Mouse (Mus musculus): ENCODE data around the gene Dscam.

Dscam gene

DNA sequence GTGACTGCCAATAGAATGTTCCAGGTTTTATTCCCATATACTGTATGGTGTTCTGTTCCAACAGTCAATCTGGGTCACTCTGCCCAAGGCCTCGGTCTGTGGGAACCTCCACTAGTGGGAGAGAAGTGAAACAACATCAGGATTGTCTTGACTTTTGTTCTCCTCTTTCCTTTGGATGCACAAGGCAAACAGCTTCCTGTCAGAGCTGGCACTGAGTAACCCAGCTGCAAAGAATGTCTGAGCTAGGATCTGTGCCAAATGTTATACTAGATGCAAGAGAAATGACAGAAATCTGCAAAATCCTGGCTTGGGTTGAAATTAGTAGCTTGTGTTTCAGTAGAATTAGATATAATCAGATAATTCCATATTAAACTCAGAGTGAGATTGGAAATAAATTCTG lies 282.5 kb downstream of the Dscam start:
- in situ Hi-C loops (cut with MboI, MseI): loop anchor here in 1 of 2 experiments (25.0 kb wide), 1 partner anchor 1576 kb away; no protein-coding TSS in a partner anchor

DNA sequence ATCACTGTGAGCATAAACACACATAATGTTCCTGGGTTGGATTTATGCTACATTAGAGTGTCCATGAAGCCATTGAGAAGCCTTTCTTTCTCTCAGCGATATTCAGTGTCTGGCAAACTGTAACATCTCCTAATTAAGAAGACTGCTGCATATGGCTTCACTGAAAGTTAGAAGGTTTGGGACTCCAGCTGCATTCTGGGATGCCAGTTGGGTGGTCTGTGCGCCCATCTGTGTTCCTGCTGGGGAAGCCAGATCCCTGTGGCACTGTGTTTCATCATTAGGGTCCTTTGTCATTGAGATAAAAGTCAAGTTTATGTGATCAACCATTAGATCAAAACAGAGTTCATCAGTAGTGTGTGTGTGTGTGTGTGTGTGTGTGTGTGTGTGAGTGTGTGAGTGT lies 284.7 kb downstream of the Dscam start:
- in situ Hi-C loops (cut with MboI, MseI): loop anchor here in 1 of 2 experiments (25.0 kb wide), 1 partner anchor 1574 kb away; no protein-coding TSS in a partner anchor

DNA sequence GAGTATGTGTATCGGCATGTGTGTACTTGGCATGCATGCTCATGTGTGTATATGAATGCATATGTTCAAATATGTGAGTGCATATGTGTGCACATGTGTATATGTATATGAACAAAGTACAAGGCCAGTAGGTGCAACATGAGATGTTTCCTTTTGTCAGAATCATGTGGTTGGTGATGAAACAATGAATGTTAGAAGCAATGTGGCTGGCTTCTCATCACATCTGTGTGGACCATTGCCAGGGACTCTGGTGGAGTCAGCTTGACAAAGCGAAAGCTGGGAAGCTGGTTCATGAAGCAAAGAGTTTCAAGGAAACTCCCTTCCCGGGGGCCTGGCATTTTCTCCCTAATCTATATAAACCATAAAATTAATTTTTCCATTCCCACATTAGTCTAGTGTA lies 286.0 kb downstream of the Dscam start:
- in situ Hi-C loops (cut with MboI, MseI): loop anchor here in 1 of 2 experiments (25.0 kb wide), 1 partner anchor 1572 kb away; no protein-coding TSS in a partner anchor

DNA sequence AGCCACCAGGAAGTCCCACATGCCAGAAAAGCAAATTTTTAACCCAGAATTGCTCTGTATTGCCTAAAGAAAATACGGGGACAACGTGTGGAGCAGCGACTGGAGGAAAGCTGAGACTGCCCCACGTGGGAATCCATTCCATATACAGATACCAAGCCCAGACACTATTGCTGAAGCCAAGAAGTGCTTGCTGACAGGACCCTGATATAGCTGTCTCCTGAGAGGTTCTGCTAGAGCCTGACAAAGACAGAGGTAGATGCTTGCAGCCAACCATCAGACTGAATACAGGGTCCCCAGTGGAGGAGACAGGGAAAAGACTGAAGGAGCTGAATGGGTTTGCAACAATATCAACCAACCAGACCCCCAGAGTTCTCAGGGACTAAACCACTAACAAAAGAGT lies 293.3 kb downstream of the Dscam start:
- in situ Hi-C loops (cut with MboI, MseI): loop anchor here in 1 of 2 experiments (25.0 kb wide), 1 partner anchor 1565 kb away; no protein-coding TSS in a partner anchor

DNA sequence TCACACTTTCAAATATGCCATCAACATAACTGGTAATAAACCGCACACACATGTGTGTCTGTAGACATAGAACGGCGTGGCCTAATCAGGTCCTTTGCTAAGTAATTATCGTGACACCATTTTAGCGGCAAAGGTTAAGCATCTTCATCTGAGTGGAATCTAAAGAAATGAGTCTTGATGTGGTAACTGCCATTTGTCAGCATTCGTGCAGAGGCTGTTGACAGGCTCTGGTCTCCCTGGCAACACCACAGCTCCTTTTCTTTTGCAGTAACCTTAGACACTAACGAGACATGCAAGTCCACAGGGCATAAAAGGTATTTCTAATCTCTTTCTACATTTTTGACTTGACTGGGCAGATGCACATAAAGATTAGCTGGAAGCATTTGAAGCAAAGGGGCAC lies 297.8 kb downstream of the Dscam start:
- in situ Hi-C loops (cut with MboI, MseI): no loop called here

DNA sequence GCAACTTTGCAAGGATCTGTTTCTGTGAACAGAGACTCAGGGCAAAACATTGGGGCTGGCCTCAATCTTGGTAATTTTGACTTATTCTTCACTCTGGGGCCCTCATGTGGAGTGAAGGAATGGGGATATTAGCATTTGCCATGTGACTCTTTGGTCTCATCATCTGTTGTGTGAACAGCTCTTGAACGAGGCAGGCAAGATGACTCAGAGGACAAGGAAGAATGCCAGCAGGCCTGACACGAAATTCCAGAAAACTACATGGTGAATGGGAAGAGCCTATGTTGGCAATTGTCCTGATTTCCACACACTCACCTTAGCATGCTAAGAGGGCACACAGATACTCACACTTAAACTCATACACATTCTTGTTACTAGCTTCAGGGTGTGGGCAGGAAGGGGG lies 313.0 kb downstream of the Dscam start:
- in situ Hi-C loops (cut with MboI, MseI): no loop called here

DNA sequence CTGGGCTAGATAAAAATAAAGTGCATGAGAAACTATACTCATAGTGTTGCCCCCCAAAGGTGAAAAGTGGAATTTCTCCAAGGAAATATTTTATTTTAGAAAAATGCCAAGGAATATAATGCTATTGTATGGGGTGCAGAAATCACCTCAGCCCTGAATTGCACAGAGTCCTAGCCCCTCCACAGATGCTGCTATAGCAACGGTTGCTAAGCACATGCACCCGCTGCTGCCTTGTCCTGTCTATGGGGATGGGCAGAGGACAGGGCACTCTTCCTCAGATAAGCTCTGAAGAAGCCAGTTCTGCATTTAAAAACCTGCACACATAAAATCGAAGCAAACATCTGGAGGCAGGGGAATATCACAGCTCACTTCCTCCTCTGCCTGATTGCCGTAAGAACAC lies 315.5 kb downstream of the Dscam start:
- in situ Hi-C loops (cut with MboI, MseI): no loop called here

DNA sequence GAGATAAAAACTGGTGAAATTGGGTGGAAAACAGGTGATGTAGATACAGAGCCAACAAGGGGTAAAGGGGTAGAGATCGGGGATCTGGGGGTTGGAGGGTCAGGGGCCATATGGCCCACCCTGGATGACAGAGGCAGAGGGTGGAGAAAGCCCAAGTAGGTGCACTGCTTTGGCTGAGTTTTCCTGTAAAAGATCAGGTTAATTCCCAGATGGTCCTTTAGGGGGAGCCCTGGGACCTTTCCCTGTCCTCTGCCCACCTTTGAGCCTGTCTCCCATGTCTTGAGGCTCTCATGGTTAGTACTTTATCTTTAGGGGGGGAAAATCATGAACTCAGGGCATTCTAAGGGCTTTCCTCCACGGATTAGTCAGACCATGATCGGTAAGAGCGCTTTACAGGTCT lies 318.2 kb downstream of the Dscam start:
- in situ Hi-C loops (cut with MboI, MseI): no loop called here

DNA sequence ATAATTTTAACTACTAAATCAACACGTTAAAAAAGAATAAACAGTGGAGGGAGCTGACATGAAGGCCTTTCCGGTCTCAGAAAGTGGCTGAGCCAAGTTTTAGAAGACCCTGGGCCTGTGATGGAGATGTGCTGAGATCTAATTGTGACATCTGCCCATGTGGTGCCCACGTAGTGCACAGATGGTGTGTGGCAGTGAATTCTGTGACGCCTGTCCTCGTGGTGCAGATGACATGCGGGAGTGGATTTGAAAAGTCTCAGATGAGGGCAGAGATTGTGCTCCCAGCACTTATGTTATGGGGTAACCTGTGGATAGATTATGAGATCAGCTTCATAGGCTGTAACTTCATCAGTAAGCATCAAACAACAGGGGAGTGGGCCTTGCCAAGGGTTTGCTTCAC lies 321.6 kb downstream of the Dscam start:
- in situ Hi-C loops (cut with MboI, MseI): no loop called here

DNA sequence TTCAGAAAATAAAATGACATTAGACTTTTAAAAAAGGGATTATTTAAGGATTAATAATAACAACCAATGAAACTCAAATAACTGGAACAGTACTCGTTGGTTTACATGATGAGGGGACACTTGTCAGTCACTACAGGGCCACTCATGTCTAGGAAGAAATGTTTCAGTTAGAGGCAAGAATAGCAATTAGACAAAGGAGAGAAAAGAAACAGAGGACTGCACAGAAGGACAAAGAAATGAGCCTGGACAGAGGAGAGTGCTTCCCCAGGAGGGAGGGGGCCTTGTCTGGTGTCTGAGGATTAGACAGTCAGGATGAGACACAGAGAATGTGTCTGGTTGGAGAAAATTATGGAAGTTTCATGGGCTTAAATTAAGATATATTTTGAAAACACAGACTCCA lies 324.0 kb downstream of the Dscam start:
- in situ Hi-C loops (cut with MboI, MseI): no loop called here

DNA sequence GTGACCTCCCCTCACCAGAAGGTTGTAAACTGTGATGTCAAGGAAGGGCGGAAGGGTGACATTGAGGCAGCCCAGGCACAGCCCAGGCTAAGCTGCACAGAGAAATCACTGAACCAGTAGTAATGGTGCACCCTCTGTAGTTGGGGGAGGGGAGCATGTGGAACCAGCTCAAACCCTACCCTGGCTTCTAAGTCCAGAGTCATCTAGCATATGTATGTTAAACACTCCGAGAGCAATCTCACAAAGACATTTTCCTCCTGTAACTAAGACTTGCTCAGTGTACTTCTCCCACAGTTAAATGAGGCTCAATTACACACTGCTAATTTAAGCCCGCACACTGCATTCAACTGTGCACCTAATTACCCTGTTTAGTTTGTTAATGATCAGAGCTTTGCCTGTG lies 324.4 kb downstream of the Dscam start:
- in situ Hi-C loops (cut with MboI, MseI): no loop called here

DNA sequence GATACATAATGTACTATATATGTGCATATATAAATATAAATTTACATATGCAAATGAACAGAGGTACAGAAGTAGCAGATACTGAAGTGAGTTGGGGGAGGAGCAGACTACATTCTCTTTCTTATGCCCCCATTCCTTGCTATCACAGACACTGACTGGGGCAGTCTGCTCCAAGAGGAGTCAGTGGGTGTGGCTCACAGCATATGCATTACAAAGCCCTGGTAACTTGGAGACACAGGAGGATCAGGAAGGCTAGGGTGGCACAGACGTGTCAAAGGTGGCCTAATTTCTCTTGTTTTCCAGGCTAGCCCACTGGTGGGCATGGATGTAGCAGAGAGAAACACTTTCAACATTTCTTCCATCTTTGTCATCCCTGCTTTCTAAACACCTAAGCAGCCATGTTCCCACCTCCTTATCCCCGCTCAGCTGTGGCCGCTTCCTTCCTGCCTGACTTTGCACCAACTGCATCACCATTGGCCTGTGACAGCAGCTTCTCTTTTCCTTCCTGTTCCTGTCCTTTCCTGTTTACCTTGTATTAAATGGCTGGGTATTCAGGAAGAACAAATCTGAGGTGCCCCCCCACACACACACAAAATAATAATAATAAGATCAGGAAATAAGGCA lies 325.0 kb downstream of the Dscam start:
- in situ Hi-C loops (cut with MboI, MseI): no loop called here

DNA sequence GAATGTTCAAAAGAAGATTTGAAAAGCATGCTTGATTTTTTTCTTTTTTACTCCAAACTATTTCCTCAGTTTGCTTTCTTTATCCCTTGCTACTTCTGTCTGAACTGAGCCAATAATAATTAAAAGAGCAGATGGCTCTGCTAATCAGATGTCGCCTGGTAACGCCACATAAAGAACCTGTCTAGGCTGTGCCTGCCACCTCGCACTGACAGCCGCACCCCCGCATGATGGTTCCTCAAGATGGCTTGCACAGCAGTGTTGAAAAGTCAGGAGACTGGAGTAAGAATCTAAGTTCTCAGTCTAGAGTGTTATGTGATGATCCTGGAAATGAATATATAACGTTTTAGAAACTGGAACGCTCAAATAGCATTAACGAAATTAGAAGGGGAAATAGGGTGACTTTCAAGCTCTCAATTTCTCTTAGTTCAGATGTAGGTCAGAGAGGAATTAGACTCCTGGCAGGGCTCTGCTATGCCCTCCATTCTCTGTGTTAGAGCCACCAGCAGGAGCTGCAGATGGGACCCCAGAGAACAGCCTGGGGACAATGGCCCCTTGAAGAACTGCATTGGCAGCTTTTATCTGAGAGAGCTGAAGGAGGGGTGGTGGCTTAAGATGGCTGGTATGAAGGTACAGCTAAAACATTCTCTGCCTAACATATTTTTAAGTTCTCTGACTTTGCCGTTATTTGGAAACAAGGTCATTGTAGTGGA lies 326.7 kb downstream of the Dscam start:
- in situ Hi-C loops (cut with MboI, MseI): no loop called here

DNA sequence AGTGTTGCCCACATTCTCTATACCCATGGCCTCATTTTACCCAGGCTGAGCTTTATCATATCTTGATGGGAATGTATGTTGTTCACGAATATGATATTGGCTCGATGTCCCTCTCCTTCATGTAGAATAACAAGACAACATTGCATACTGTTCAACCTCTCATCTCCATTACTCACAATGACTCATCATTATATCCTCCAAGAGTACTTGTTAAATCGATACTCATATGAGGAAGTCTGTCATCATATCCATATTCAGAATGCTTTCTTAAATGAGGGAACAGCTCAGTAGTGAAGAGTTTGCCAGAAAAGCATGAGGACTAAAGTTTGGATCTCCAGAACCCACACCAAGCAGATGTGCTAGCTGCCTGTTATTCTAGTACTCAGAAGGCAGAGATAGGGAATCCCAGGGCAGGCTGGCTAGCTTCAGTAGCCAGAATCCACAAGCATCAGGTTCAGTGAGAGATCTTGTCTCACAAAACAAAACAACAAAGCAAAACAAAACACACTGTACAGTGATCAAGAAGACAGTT lies 327.7 kb downstream of the Dscam start:
- in situ Hi-C loops (cut with MboI, MseI): no loop called here

DNA sequence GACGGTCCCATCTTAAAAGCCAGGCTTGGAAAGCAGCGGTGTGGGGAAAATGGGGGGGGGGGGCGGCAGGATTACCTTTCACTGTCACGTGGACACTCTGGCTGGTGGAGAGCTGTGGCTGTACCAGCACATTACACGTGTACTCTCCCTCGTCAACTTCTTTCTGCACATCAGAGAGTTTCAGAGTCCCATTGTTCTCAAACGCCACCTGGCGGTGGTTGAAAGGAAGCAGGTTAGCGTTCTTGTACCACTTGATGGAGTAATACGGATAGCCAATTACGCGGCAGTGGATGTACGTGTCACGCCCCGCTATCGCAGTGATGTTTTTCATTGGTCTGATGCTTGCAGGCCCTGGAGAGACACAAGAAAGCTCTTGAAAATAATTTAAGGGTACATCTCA lies 350.9 kb downstream of the Dscam start:
- in situ Hi-C loops (cut with MboI, MseI): no loop called here

DNA sequence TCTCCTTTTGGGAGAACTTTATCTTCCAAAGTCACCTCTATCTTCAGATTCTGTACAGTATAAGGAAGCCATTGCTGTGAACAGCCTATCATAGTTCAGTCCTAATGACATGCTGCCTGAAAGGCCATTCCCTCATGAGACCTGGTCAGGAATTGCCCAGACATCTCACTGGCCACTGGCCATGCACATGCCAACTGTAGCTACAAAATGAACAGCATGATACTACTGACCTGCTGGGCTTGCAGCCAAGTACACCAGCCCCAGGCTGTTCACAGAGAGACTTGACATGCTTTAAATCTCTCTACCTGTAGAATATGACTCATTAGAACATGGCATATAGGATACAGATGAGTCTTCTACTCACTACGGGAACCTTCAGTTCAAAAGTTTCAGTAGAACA lies 364.3 kb downstream of the Dscam start:
- in situ Hi-C loops (cut with MboI, MseI): no loop called here

DNA sequence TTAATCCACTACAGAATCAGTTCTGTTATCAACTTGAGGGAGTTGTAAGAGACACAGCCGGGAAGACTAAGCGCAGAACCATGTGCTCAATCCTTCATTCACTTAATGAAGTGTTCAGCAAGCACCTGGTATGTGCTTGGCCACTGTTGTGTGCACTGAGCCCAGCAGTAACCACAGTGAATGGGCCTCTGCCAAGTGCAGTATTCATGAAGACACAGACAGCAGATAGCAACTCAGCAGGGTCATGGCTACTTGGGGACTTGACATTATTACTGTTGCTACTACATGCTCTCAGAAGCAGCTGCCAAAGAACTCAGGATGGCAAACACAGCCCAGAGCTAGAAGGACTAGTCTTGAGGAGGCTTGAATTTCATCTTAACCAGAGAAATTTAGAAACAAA lies 367.9 kb downstream of the Dscam start:
- in situ Hi-C loops (cut with MboI, MseI): no loop called here

DNA sequence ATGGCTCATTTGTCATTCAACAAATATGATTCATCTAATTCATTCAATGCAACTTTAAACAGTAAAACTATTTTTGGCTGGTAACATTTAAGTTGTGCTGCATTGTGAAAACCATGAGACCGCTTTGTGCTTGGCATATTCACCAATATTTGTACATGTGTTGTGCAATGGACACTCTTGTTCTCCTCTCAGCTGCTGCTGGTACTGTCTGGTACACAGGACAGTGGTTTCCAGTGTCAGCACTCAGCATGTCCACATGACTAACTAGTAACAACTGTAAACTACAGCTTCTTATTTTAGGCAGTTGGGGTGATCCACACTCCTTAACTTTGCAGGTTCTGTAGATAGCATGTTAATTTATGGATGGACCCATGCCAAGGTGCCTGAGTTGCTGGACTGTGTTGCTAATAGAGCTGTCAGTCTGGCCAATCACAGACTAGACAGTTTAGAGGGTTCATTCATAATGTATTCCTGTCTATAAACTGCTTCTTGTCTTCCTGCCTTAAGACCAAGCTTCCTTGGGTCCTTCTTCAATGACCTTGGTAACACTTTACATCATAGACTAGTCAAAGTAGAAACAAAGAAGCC lies 368.8 kb downstream of the Dscam start:
- in situ Hi-C loops (cut with MboI, MseI): no loop called here

DNA sequence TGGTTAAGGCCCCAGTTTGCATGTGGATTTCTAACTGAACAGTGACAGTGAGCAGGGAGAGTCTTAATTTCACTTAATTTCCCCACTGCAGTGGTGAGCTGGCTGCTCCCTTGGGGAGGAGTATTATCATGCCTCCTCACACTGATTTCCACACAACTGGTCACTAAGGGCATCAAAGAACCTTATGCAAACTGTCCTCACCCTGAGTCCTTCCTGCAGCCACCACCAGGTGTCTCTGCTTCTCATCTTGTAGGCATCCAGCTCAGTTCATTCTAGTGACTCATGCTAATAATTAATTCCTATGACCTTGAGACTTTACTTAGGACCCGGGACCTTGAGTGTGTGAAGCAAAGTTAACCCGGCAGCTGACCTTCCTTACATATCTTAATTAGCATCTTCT lies 375.1 kb downstream of the Dscam start:
- in situ Hi-C loops (cut with MboI, MseI): no loop called here

DNA sequence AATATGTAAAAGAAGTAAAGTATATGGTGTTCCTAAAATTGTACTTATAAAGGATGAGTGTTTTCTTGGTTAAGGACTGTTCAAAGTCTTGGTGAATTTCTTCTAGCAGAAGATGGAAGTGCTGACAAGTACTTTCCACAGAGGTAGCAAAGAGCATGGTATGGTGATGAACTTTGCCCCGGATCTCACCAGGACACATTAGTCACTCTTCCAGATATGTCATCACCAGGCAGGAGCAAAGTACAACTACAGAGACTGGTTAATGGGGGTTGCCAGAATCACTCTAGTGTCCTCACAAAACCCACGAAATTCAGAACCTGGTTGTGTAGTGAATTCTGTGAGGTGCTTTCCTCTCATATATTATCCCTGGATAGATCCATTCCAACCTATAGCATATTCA lies 379.2 kb downstream of the Dscam start:
- in situ Hi-C loops (cut with MboI, MseI): no loop called here

DNA sequence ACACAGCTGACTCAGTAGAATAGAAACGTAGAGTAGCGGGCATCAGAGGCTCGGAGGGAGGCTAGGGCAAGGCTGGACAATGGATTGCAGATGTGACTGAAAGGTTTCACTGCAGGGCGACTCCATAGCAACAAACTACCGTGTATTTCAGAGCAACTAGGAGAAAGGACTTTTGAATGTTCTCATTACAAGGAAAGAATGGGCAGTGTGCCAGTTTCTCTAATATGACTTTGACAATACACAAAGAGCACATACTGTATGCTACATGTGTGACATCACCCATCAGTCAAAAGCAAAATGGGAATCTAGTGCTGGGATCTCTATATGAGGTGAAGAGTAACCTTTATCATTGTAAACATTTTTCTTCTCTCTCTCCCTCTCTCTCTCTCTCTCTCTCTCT lies 382.3 kb downstream of the Dscam start:
- in situ Hi-C loops (cut with MboI, MseI): no loop called here

DNA sequence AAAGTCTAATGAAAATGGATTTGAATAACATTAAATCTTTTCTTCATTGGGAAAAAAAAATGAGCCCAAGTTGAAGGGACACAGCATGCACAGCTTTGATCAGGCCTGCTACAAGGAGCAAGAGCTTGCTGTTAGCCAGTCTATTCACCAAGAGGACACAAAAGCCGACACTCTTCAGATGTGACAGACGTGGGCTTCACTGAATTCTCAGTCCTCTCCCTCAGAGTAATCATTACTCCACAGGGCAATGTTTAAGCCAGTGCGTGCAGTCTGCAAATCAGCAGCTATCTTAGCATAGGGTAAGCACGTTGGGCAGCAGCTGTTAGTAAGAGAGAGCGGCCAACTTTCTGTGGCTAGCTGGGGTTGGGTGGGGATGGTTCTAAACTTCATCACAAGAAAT lies 391.5 kb downstream of the Dscam start:
- in situ Hi-C loops (cut with MboI, MseI): no loop called here

DNA sequence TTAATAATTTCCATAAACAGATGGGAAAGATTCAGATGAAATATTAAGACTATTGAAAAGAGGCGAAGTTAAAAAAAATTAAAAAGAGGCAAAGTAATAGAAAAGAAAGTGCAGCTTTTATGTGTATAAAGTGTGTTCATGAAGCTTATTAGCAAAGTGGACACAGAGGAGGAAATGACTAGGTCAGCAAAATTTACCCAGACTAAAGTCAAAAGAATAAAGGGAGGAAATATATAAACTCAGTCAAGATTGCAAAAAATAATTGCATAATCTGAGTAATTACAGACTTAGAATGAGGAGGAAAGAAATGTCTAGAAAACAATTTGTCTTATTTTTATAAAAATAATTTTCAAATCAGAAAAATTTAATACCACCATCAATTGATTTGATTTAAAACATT lies 396.3 kb downstream of the Dscam start:
- in situ Hi-C loops (cut with MboI, MseI): no loop called here
